Mouse (Mus musculus): ENCODE data around the gene Tifab.

Gene Tifab

DNA sequence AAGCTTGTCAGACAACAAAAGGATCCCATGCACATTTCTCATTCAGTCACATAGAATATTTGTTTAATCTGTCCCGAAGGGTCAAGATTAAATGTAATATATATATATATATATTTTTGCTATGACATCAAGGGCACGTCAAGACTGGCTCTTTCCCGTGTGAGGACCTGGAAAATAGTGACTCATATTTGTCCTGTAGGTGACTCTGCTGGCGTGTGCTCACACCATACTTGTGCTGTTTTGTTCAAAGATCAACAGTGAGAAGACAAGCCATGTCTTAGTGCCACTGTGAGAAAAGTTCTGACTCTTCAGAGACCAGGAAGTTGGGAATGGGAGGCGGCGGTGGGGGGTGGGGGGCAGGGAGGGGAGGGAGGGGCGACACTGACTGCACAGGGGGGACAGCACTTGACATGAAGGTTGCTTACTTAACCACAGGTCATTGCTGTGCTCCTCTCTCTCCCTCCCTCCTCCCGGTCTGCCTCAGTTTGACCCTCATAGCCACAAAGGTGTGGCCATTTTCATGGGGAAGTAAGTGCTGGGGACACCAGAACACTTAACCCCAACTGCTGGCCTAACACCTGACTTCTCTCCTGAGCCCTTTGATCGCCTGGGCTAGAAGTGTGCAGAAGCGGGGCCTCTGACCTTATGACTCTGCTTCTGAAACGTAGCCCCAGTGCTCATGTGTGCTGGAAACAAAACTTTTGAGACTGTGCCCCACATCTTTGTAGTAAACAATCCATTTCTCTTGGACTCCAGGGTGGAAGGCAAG lies 36.1 kb downstream of the Tifab start:
- in situ Hi-C loops (cut with MboI, MseI) = no loop called here

DNA sequence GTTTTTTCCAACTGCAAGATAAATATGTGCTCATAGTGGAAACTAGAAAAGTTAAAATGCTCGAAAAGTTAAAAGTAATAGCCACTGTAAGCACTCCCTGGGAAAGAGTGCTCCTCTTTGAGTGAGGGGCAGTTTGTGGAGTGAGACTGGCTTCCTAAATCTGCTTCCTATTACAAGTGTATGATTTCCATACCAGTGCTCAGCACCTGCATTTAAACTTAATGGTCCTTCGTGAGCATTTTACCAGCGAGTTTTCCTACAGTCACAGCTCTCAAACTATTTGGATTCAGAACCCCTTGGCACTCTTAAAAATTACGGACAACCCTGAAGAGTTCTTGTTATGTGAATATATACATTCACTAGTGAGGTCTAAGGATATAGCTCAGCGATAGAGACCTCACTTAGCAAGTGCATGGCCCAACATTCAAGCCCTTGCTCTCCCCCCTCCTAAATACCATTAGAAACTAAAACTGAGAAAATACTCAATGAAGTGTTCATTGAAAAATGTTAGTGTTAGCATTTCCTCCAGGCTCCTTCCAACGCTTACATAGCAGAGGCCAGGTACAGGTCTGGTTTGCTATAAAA lies 39.4 kb downstream of the Tifab start:
- in situ Hi-C loops (cut with MboI, MseI) = no loop called here

DNA sequence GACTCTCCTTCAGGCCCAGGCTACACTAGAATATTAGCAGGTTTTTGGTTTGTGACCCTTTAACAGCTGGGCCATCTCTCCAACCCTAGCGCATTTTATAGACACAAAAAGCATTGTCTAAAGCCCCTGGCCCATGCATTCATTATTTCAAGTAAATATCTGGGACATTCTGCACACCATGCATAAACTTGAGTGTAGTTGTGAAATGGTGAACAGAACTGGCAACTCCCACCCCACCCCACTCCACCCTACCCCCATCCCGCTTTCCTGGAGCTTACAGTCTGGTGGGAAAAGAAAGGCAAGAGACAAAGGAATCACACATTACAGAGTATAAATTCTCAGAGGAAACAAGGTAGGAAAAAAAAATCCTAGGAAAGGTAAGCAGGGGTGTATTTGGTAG lies 42.5 kb downstream of the Tifab start, which contains the start of gene H2afy:
Gene H2afy, minus strand, starts transcription at position 162 of the 400 bp plus-strand sequence.
- in situ Hi-C loops (cut with MboI, MseI) = no loop called here

DNA sequence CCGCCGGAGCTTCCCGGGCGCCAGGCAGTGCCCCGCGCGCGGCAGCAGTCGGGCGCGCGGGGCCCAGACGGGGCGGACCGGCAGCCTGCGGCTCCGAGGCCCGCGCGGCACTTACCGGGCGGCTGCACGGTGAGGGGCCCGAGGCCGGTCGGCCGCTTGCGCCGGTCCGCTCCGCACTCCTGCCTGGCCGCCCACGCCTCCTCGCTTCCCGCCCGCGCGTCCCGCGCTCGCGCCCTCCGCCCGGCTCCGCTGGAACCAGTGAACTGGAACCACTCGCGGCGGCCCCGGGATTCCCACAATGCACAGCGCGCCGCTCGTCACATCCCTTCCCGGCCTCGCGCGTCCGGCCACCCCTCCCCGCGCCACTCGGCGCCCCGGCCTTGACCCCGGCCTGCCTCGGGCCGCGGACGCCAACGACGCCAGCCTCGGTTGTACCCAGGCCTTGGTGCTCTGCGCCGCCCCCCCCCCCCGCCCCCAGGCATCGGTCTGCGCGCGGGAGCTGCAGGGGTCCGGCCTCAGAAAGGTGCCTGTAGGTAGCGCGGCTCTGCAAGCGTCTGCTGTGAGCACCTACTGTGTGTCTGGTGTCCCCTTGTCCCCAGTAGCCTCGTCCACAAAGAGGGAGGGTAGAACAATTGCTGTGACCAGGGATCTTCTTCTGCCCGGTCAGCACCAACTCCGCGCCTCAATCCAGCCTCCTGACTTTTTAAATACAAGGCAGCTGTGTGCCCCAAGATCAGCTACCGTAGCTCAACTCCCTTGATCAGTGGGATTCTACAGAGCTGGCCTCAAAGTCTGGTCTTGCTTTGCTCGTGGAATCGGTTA lies 43.2 kb downstream of the Tifab start:
- in situ Hi-C loops (cut with MboI, MseI) = no loop called here

DNA sequence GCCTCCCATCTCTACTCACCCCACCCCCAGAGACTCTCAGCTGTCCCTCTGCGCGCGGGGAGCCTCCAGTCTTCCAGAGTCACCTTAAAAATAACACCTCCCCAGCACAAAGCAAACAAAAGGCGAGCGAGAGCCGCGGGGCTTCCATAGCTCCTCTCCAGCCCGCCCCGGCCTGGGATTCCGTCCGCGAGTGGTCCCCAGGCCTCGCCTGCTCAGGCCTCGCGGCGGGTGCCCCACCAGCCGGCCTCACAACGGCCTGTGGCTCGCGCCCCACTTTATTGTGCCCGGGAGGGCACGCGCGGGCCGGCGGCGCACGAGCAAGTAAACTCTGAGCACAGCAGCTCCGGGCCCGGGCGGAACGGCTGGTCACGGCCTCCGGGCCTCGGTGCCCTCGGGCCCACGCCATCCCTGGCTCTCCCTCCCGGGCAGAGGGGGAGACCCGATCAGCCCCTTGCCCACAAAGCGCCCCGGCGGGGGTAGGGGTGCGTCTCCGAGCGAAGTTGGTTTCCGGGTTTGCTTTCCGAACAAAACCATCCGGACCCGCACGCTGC lies 44.0 kb downstream of the Tifab start:
- in situ Hi-C loops (cut with MboI, MseI) = no loop called here

DNA sequence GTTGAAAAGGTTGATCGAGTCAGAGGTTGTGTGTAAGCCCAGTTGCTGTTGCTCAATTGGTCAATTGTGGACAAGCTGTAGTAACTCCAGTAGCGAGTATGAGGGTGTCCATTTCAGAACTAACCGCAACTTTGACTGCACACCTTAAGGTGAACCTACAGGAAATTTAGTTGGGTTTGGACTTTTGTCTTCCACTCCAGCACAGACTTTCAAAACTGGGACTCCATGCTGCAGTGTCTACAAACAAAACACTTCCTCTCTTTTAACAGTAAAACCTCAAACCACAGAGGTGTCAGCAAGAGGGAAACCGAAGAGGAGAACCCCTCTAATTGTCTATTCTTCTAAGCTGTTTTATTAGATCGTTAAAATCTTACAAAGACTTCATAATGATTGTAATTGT lies 44.7 kb downstream of the Tifab start:
- in situ Hi-C loops (cut with MboI, MseI) = no loop called here

DNA sequence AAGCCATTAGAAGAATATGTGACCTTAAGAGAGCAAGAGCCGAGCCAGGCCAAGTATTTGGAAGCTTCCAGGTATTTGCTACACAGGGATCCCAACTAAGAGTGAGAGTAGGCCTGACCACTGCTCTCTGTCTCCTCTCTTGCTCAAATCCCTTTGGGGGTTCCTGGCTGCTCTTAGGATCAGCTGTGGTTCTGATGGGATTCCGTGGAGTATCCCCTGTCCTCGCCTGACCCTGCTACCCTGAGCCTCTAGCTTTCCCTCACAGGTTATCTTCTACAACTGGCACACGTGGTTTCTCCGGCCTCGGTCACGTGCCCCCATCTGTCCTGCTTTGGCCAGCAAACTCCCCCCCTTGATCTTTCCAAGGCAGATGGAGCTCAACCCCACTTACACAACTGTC lies 45.7 kb downstream of the Tifab start:
- in situ Hi-C loops (cut with MboI, MseI) = no loop called here

DNA sequence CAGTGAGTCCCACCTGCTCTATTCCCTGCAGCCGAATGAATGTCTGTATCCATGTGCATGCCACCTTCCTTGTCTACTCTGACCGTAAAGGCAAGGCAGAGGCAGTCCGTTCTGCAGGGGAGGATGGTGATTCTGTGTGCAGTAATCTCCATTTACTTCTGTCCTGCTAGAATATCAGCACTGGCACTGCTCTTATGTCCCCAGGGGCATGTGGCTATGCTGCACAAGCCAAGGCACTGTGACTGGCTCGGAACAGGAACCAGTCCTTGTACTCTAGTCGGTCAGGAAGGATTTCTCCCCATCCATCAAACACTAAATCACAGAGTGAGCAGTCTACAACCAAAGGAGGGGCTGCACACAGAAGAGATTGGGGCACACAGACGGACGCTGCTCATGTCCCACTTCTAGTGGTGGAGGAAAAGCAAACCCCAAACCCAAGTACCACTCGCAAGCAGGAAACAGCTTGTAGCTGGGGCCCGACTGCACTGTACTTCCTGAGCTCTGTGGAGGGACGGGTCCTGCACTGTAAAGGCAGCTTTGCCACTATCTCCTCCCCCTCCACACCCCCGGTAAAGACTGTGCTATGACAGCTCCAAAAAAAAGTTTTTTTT lies 46.3 kb downstream of the Tifab start:
- in situ Hi-C loops (cut with MboI, MseI) = no loop called here

DNA sequence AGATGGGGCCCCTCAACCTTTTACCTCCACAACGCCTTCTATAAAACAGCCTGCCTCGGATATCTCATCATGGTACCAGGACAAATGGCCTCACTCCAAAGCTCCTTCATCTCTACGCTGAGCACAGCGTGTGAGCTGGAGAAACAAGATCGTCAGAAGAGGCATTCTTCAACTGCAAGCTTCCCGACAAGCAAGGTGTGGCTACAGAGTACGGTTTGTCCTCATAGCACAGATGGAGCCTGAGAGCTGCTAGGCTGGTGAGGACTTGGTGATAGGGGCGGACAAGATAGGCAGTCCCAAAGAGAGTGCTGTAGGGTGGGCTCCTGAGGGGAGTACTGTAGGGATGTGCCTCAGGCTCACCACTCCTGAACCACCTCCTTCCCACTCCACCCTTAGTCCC lies 48.1 kb downstream of the Tifab start:
- in situ Hi-C loops (cut with MboI, MseI) = no loop called here

DNA sequence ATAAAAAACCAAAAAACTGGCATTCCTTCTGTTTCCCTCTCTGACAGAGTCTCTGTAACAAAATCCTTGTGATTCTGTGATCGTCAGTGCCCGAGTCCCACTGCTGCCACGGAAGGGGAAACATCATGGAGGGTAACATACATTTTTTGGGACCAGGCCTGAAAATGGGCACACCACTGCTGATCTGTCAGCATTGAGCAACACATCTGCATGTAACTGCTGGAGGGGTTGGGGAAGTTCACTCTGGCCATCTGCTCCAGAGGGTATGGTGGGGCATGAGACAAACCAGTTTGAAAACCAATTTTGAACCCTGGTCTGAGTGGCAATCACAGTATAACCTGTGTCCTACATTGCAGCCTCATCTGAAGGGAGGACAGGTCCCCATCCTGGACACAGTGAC lies 49.1 kb downstream of the Tifab start:
- in situ Hi-C loops (cut with MboI, MseI) = no loop called here

DNA sequence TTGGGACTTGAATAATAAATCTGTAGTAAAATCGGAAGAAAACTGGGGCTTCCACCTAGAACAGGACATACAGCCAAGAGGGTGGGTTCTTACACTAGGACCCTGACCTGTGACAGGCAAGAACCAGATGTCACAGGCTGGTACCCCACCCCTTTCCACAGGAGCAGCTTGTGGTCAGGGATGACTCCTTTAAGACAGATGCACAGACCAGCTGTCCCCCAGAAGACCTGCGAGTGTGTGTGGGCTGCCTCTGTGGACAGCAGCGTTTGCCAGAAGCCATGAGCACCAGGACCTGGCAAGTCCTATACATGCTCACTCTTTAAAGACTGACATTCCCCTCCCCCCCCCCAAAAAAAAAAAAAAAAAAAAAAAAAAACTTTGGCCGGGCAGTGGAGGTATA lies 49.7 kb downstream of the Tifab start:
- in situ Hi-C loops (cut with MboI, MseI) = no loop called here

DNA sequence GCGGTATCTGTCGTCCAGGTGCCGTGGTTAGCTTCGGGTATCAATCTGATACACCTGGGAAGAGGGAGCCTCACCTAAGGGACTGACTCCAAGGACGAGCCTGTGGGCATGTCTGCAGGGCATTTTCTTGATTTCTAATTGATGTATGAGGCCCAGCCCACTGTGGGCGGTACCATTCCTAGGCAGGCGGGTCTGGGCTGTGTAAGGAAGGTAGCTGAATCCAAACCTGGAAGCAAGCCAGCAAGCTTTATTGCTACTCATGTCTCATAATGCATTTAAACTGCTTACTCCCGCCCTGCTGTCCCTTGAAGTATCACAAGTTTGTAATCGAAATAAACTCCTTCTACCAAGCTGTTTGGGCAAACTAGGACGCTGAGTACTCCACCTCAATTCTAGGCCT lies 53.1 kb downstream of the Tifab start:
- in situ Hi-C loops (cut with MboI, MseI) = no loop called here

All from T-helper 1 cell (primary cell).